Mouse (Mus musculus): Measurements from ENCODE around the gene C130050O18Rik. TPM values are rescaled to one million over a fixed set of nuclear protein-coding genes. Genes with fewer than 3 reads are reported as not detected.
A peak's percentile ranks its signal among the peaks of the same experiment; 100 is the strongest.

The C130050O18Rik gene
- polyA plus RNA-seq, 1 experiment: not detected

DNA sequence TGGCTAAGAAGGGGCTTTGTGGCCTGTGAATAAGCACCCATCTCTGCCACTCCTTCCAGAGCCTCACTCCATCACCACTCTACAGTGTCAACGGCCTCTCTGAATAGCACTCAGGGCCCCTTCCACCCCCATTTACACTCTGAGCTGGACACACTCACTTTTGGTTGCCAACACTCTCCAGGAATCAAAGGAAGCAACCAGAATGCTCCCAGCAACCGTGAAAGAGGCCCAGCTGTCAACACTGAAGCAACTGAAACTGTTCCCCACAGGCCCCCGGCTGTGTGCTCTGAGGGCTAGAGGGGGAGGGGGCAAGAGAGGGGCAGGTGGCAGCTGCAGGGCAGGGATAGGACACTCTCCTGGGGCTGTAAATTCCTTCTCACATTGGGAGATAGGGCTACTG is 13.6 kb downstream of the C130050O18Rik start:
- Histone ChIP-seq H3K4me1 (ENCODE audit: control insufficient read depth, insufficient read depth, insufficient read length, low read length) (no peaks in the 10 kb centered on the region), H3K4me3 (ENCODE audit: insufficient read depth, low read depth, low read length) (no peak overlapping the region), H3K27ac (replicated peaks; ENCODE audit: low read depth, low read length) (no peak overlapping the region)

DNA sequence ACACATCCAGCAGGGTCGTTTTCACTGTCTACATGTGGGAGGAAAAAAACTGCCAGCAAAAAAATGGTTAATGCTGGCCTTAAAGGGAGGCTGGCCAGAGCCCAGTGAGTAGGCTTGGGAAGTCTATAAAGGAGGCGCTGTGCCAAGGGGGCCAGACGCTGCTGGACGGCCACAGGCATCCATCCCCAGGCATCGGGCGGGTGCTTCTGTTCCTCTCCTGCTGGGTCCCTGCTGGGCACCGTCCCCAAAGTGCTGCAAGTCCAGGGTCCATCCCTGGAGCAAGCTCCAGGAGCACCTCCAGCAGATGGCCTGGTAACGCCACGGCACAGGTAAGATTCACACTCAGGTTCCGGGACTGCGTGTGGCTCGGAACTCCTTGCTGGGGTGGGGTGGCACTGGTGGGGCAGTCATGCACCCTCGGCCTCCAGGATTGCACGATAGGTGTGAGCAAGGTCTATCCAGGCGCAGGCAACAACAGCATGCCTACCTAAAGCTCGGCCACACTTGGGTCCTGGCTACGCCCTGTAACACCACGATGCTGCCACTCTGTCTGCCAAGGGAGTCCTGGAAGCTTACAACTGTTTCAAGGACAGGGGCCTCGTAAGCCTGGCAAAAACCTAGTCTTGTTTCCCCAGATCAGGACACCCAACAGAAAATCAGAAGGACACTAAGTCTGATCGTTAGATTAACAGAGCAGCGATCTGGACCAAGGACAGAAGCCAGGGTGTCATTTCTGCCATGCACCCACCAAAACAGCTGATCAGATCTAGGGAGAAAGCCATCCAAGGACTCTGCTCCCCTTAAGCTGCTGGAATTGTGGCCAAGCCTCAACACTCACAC is 18.2 kb downstream of the C130050O18Rik start, which contains the start of gene Gper1:
TSS of gene Gper1 (plus strand) at position 126 of the 840 bp plus-strand sequence.
- H3K27ac ChIP-seq (replicated peaks; ENCODE audit: low read depth, low read length): 0 out of 2 replicates have a peak within 1 kb of the TSS, but pooled peaks have one; percentile 12
- H3K4me3 ChIP-seq (ENCODE audit: insufficient read depth, low read depth, low read length): peak within 1 kb of the TSS; percentile 39
- no peaks in the 10 kb centered on the region for H3K4me1 ChIP-seq (ENCODE audit: control insufficient read depth, insufficient read depth, insufficient read length, low read length)

DNA sequence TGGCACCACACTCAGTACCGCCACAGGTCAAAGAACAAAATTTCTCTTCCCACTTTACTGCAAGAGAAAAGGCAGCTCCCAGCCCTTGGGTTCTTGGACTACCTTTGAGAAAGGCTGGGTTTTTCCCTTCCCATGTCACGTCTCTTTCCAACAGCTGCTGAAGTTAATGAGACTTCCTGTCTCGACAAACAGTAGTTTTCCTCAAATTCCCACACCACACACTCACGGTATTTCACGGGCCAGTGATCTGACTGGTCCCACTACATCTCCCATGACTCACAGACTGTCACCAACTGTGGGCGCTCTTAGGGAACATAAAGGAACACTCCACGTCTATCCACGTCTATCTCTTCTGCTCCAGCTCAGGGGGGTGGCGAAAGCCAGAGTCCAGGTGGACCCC is 20.1 kb downstream of the C130050O18Rik start:
- no peaks in the 10 kb centered on the region for H3K4me1 ChIP-seq (ENCODE audit: control insufficient read depth, insufficient read depth, insufficient read length, low read length)
- H3K4me3 ChIP-seq (ENCODE audit: insufficient read depth, low read depth, low read length): no peak overlapping the region
- no peak overlapping the region for H3K27ac ChIP-seq (replicated peaks; ENCODE audit: low read depth, low read length)

DNA sequence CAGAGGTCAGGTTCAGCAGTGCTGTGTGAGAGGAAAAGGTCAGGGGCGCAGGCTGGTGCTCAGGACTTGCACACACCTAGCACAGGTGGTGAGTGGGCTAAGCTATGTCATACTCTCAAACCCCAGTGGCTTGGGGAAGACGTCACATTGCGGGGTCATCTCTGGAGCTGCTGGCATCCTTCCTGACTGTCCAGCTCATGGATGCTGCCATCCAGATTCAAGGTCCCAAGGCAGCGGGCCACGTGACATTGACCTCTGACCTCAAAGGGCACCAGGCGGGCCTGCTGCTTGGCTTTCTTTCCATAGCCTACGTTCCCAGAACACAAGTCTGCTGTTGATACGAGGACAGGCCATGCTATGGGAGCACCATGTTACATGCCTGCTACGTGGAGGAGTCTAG is 21.9 kb downstream of the C130050O18Rik start:
- H3K4me3 ChIP-seq (ENCODE audit: insufficient read depth, low read depth, low read length): no peak overlapping the region
- H3K4me1 ChIP-seq (ENCODE audit: control insufficient read depth, insufficient read depth, insufficient read length, low read length): no peaks in the 10 kb centered on the region
- H3K27ac ChIP-seq (replicated peaks; ENCODE audit: low read depth, low read length): no peak overlapping the region

DNA sequence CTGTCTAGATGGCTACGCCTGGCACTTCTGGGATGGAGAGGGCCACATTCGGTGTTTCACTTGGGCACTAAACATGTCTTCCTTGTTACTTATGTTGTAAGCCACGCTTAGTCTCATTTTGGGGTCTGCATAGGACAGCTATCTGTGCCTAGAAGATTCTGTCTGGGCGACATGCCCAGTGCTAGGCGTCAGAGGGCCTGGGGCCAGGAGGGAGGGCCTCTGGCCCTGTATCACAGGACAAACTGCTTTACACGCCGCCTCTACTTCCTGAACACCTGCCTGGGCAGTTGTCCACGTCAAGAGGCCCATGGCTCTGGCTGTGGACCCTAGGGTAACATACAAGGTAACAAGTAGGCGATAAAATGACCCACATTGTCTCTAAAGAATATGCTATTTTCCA is 22.9 kb downstream of the C130050O18Rik start:
- no peak overlapping the region for H3K27ac ChIP-seq (replicated peaks; ENCODE audit: low read depth, low read length)
- H3K4me1 ChIP-seq (ENCODE audit: control insufficient read depth, insufficient read depth, insufficient read length, low read length): no peaks in the 10 kb centered on the region
- no peak overlapping the region for H3K4me3 ChIP-seq (ENCODE audit: insufficient read depth, low read depth, low read length)

DNA sequence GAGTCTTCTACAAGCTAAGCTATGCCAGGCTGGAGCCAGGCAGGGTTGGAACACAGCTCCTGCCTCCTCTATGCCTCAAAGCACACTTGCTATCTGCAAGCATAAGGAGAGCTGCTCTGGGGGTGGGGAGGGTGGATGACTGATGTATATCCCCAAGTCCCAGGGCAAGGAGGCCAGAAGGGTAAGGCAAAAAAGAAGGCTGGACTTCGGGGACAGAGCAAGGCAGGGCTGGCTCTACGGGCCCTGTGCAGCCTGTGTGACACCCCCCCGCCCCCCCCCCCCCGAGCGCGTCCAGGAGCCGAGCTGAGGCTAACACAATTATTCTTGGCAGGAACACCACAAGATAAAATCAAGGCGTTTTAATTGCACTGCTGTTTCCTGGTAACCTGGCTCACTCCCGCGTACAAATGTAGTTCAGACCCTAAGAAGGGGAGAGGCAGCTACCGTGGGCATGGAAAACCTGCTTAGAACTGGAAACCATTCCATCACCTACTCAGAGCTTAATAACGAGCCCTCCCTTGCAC is 24.8 kb downstream of the C130050O18Rik start:
- Histone ChIP-seq H3K4me3 (ENCODE audit: insufficient read depth, low read depth, low read length) (no peak overlapping the region), H3K27ac (replicated peaks; ENCODE audit: low read depth, low read length) (no peak overlapping the region)

DNA sequence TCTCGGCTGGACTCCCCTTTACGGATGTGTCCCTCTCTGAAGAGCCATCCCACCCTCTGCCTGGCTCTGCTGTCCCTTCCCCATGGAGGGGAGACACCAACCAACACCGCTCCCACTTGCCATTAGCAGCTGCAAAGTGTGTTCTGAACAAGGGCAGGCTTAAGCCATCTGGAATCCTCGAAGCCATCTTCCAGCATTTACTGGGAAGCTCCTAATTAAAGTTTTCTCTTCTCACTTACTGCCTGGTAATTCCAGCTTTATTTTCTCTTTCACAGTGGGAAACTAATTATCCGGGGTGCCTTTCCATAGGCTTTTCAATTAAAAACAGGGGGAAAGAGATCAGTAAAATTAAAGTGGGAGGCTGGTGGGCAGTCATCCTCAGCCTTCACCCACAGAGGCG is 27.3 kb downstream of the C130050O18Rik start:
- Histone ChIP-seq H3K27ac (replicated peaks; ENCODE audit: low read depth, low read length) (peak overlapping the region; percentile 5), H3K4me1 (ENCODE audit: control insufficient read depth, insufficient read depth, insufficient read length, low read length) (no peaks in the 10 kb centered on the region; the same call in 1 of the 2 replicates), H3K4me3 (ENCODE audit: insufficient read depth, low read depth, low read length) (no peak overlapping the region)

More for the DNA sequence above, 24.8 kb downstream of the C130050O18Rik start:
- no peaks in the 10 kb centered on the region; the same call in 1 of the 2 replicates for H3K4me1 ChIP-seq (ENCODE audit: control insufficient read depth, insufficient read depth, insufficient read length, low read length)

DNA sequence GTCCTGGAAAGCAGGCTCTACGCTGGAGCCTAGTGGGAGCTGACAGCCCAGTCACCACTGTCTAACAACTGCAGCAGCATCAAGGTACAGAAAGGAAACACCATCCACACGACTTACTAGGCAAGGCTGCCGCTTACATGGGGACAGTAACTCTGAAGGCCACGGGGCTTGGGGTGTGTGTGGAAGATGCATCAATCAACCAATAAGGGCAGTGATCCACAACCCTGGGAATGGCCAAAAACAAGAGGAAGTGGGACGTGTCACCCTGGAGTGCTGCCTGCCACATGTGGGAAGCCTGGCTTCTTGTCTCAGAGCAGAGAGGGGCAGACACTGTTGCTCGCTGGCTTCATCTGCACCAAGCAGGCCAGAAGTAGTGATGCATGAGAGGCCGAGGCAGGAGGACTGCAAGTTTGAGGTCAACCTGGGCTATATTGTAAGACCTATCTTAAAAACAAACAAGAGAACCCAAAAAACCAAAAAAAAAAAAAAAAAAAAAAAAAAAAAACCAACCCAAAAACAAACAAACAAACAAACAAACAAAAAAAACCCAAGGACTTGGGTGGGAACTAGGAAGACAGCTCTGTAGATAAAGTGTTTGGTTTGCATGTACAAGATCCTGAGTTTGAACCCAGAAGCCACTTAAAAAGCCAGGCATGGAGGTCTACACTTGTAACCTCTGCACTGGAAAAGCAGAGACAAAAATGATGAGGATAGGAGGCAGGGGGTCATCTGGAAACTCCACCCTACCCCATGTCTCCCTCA is 27.8 kb downstream of the C130050O18Rik start:
- H3K4me3 ChIP-seq (ENCODE audit: insufficient read depth, low read depth, low read length): no peak overlapping the region
- H3K27ac ChIP-seq (replicated peaks; ENCODE audit: low read depth, low read length): peak overlapping the region; percentile 51
- no peaks in the 10 kb centered on the region; the same call in 1 of the 2 replicates for H3K4me1 ChIP-seq (ENCODE audit: control insufficient read depth, insufficient read depth, insufficient read length, low read length)

DNA sequence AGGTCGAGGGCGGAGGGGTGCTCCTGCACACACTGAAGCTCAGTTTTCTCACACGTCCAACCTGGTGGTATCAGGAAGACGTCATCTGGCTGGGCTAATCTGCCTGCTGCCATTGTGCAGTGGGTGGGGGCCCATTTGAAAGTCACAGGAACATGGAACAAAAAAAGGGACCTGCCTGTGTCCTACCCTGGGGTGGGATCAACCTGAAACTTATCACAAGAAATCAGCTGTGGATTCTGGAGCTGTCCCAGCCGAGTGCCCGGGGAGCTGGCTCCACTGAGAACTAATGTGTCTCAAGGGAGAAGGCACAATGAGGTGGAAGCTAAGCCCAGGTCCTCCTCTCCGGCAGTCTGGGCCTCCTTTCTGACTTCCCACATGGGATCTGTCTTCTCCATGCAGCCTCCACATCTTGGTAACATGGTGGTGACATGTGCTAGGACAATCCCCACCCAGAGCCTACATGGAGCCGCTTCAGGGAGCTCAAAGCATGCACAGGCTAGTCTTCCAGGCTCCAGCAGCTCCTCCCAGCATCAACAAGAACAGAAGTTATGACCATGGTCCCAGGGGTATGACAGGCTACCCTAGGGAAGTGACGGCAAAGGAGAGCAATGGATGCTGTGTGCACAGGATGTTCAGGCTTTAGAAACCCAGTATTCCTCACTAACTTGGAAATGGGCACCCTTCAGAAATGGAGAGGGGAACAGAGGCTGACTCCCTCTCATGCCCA is 28.9 kb downstream of the C130050O18Rik start:
- Histone ChIP-seq H3K27ac (replicated peaks; ENCODE audit: low read depth, low read length) (peak overlapping the region; percentile 25; the same call in 1 of the 2 replicates), H3K4me3 (ENCODE audit: insufficient read depth, low read depth, low read length) (no peak overlapping the region), H3K4me1 (ENCODE audit: control insufficient read depth, insufficient read depth, insufficient read length, low read length) (no peaks in the 10 kb centered on the region; the same call in 1 of the 2 replicates)

DNA sequence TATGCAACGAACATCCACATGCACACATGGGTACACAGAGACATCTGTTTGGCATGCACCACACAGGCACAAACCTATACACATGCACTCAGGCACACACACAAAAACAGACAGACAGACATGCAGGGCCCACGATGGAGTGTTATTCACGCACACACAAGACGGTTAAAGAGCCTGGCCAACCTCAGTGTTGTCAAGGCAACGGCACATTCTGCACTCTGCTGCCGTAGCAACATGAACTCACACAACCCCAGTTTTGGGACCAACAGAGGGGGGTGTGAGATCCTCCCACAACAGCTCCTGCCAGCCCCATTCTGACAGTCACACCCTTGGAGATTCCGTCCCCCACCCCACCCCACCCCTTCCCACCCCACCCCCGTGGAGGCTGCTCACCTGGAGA is 29.9 kb downstream of the C130050O18Rik start:
- no peak overlapping the region for H3K27ac ChIP-seq (replicated peaks; ENCODE audit: low read depth, low read length)
- H3K4me1 ChIP-seq (ENCODE audit: control insufficient read depth, insufficient read depth, insufficient read length, low read length): no peaks in the 10 kb centered on the region; the same call in 1 of the 2 replicates

DNA sequence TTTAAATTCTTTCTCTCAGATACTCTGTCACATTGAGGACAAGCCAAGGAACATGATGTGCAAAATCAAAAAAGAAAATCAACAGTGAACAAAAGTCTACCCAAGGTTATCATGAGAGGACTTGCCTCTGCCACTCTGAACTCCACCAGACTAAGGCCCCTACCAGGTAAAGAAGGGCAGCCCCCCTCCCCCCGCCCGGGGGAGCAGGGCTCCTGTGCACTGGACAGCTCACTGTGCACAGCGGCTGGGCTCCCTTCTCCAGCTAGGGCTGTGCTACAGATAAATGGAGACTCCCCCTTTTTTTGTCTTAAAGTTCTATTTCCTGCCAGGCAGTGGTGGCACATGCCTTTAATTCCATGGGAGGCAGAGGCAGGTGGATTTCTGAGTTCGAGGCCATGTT is 32.7 kb downstream of the C130050O18Rik start:
- Histone ChIP-seq H3K27ac (replicated peaks; ENCODE audit: low read depth, low read length) (peak overlapping the region; percentile 12), H3K4me3 (ENCODE audit: insufficient read depth, low read depth, low read length) (no peak overlapping the region), H3K4me1 (ENCODE audit: control insufficient read depth, insufficient read depth, insufficient read length, low read length) (no peaks in the 10 kb centered on the region; the same call in 1 of the 2 replicates)

More for the DNA sequence above, 29.9 kb downstream of the C130050O18Rik start:
- no peak overlapping the region for H3K4me3 ChIP-seq (ENCODE audit: insufficient read depth, low read depth, low read length)

DNA sequence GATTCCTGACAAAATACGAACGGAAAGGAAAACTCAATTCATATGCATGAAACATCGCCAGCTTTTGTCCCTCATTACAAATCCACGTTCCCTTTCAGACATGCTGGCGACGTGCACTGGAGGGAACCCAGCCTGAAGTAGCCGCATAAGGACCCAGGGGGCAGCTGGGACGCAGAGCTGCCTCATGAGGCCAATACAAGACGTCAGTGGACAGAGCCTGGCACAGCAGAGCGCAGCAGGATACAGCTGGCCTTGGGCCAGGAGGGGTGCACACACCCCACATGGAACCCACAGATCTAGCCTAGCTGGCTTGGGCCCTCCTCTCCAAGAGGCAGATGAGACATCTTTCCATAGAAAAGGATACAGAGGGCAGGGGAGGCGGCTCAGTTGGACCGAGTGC is 33.4 kb downstream of the C130050O18Rik start:
- no peak overlapping the region for H3K4me3 ChIP-seq (ENCODE audit: insufficient read depth, low read depth, low read length)
- H3K27ac ChIP-seq (replicated peaks; ENCODE audit: low read depth, low read length): no peak overlapping the region
- H3K4me1 ChIP-seq (ENCODE audit: control insufficient read depth, insufficient read depth, insufficient read length, low read length): no peaks in the 10 kb centered on the region; the same call in 1 of the 2 replicates

DNA sequence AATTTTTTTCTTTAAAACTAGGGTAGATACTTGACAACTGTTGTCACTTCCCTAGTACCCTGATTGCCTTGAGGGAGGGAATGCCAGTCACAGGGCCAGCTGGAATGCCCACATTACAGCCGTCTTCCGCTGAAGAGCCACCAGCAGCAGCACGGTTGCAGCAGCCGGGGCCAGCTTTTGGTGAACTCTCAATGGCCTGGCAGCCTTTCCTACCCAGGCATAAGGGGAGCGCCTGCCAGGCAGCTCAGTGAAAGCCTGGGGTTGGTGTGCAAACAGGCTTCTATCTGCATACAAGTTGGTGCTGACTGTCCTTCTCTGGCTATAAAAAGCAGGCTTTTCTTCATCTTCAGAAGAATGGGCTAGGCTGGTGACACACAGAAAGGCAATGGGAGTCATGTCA is 35.4 kb downstream of the C130050O18Rik start:
- H3K27ac ChIP-seq (replicated peaks; ENCODE audit: low read depth, low read length): no peak overlapping the region
- H3K4me3 ChIP-seq (ENCODE audit: insufficient read depth, low read depth, low read length): no peak overlapping the region
- H3K4me1 ChIP-seq (ENCODE audit: control insufficient read depth, insufficient read depth, insufficient read length, low read length): no peaks in the 10 kb centered on the region; the same call in 1 of the 2 replicates

DNA sequence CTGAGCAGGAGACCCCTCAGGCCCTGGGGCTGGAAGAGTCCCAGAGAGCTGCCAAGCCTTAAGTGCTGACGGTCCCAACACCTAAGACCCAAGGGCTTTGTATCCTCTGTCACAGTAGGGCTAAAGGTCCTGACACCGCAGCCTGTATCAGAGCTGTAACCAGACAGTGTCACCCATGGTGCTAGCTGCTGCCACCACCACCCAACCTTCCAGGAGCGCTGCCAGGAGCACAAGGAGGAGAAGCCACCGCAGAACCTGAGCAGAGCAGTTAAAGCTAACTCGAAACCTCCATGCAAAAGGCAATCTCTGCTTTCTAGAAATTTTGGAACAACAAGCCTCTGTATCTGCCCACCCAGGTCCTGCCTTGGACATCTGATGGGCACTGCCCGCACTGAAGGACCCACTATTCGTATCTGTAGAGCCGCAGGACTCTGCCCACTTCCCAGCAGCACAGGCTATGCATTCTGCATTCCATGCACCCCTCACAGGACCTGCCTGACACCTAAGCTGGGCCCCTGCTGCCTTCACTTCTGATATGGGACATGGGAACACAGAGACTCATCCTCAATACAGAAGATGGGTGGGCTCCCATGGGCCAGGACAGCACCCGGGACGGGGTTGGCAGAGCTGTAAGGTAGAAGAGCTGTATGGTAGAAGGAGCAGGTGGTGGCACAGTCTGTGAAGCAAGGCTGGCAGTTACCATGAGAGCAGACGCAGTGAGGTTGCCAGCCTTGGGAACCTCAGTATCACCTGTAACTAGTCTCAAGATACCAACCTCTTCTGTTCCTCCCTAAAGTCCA is 36.0 kb downstream of the C130050O18Rik start:
- Histone ChIP-seq H3K4me3 (ENCODE audit: insufficient read depth, low read depth, low read length) (no peak overlapping the region), H3K27ac (replicated peaks; ENCODE audit: low read depth, low read length) (no peak overlapping the region), H3K4me1 (ENCODE audit: control insufficient read depth, insufficient read depth, insufficient read length, low read length) (no peaks in the 10 kb centered on the region; the same call in 1 of the 2 replicates)
